Mouse (Mus musculus) ES-Bruce4 (cell line): ENCODE data around the gene Sptbn1.

Experiments used
- CTCF ChIP-seq: IDR thresholded peaks from one replicate; pipeline ENCODE4 v1.8.1; 2011; ENCODE audit warnings: low read depth, low read length
- POLR2A ChIP-seq: IDR thresholded peaks from one replicate; pipeline ENCODE4 v1.8.1; 2011; ENCODE audit warnings: low read length; ENCODE audit not compliant: insufficient read depth

GRCm38 (mm10) chr11:30095212-30095773 lies 172.7 kb downstream of the Sptbn1 start:
- TF ChIP-seq CTCF, result no peak
- no peak for TF ChIP-seq POLR2A
